Mouse (Mus musculus) thymus, postnatal 36 days (tissue): ENCODE measurements around the gene Adprm.
"Not testable (repeated sequence)": the region's sequence is repeated elsewhere in the genome, so short reads cannot be mapped to it uniquely, and the experiment has no call there.

ENCODE experiments used
- DNase-seq, 2 experiments: peaks; one replicate each; pipeline ENCODE4 v3.0.0; 2022; ENCODE audit warnings: mixed read lengths in 2 of 2

Adprm gene

DNA sequence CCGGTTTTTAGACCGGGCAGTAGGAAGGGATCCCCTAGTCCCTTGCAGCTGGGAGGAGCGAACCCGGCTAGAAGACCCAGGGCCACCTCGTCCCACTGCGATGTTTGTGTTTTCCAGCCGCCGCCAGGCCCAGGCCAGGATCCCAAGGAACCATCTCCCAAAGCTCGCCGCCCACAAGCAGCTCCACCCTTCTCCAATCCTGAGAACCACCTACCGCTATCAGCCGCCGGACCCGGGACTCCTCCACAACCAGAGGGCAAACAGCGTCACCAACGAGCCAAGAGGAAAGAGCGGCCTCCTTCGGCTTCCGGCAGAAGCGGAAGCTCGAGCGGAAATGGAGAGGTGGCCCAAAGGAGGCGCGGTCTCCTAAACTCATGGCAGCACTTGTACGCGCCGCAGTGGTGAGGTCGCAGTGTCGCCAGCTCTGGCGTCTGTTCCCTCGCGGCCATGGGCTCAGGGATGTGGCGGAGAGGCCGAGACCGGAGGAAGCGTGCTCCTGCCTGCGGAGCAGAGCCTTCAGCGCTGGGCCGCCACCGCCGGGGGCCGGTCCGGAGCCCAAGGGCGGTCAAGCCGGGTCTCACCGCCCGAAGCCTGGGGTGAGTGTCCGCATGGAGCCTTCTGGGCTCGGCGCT lies at the start of gene Adprm, which contains the start of gene Sco1:
Gene Adprm, minus strand, starts transcription at position 274 of the 632 bp plus-strand sequence.
Gene Sco1, plus strand, starts transcription at position 350 of the 632 bp plus-strand sequence.
- peak; percentile 80 to 82 for DNase-seq

DNA sequence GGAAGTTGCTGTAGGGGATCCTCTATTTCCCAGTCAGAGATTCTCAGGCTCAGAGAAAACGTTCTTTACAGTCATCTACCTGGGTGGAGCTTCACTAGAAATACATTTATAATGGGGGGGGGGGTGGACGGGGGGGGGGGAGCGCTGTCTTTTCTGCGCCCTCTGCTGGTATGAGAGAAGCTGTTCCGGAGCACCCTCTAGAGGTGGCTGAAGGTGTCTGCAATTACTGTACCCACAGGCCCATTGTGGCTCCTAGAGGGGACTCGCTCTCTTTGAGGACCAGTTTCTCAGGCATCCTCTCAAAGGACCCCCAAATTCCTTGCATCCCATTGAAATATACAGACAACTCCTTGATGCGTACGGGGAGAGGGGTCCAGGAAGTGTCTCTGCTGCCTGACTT lies 49.3 kb upstream of the Adprm start:
- peak; percentile 25 to 32 for DNase-seq

DNA sequence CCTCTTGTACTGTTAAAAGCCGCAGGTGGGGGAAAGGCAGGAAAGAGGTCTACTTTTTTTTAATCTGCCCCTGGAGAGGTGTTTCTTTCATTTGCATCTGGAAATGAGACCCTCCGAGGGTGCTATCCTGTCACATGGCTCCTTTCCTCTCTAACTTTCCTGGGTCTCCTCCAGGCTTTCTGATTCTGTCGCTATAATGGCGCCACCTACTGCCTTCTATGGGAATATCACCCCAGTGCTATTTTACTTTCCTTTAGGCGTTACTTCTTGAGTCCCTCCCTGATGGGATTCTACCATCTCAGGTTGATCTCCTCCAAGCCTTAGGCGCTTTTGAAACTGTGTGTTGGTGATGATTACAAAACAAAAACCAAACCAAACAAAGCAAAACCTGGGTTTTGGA lies 47.8 kb upstream of the Adprm start:
- no peak for DNase-seq

DNA sequence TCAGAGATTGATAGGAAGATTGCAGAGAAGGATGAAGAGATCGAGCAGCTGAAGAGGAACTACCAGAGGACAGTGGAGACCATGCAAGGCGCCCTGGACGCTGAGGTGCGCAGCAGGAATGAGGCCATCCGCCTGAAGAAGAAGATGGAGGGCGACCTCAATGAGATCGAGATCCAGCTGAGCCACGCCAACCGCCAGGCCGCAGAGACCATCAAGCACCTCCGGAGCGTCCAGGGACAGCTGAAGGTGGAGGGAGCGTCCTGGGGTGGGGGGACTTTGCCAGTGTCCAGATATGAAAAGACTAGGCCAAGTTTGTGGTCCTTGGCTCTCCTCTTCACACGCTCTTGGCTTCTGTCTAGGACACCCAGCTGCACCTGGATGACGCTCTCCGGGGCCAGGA lies 46.8 kb upstream of the Adprm start:
- no peak for DNase-seq

DNA sequence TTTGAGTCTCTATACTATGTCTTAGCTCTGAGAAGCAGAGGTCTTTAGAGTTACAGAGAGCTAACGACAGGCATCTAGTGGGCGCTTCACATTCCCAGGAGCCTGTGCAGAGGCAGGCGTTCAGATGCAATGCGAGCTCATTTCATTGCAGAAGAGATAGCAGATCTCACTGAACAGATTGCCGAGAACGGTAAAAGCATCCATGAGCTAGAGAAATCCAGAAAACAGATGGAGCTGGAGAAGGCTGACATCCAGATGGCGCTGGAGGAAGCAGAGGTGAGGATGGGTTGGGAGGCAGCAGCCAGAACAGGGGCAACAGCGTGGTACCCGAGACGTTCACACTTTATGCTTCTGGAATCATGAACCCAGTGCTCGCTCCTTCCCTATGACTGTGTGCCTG lies 46.0 kb upstream of the Adprm start:
- no peak for DNase-seq

DNA sequence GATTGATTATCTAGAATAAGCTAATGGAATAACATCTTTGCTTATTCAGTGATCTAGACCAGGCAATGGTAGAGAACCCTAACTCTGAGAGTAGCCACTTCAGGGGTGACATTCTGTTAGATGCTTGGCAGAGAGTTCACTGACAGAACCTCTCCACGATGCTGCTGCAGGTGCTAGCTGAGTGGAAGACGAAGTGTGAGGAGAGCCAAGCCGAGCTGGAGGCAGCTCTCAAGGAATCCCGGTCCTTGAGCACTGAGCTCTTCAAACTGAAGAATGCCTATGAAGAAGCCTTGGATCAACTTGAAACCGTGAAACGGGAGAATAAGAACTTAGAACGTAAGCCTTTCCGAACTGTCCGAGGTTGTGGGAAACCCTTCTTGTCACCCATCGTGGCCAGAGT lies 45.3 kb upstream of the Adprm start:
- no peak for DNase-seq

DNA sequence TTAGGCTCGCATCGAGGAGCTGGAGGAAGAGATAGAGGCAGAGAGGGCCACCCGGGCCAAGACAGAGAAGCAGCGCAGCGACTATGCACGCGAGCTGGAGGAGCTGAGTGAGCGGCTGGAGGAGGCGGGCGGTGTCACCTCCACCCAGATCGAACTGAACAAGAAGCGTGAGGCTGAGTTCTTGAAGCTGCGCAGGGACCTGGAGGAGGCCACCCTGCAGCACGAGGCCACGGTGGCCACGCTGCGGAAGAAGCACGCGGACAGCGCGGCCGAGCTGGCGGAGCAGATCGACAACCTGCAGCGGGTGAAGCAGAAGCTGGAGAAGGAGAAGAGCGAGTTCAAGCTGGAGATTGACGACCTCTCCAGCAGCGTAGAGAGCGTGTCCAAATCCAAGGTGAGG lies 42.1 kb upstream of the Adprm start:
- DNase-seq, result no peak

DNA sequence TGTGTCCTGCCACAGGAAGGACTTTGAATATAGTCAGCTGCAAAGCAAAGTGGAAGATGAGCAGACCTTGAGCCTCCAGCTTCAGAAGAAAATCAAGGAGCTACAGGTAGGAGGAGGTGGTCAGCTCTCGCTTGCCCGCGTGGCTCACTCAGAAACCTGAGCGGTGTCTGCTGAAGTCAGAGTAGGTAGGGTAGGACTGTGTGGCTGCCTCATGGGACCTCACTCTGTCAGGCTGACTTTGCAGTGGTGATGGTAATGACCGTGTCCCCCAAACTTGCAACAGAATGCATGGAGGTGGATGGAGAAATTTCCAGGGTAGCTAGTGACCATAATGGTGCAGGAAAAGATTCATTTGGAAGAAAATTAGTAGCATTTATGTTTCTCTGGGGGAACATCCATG lies 41.3 kb upstream of the Adprm start:
- DNase-seq, result no peak

DNA sequence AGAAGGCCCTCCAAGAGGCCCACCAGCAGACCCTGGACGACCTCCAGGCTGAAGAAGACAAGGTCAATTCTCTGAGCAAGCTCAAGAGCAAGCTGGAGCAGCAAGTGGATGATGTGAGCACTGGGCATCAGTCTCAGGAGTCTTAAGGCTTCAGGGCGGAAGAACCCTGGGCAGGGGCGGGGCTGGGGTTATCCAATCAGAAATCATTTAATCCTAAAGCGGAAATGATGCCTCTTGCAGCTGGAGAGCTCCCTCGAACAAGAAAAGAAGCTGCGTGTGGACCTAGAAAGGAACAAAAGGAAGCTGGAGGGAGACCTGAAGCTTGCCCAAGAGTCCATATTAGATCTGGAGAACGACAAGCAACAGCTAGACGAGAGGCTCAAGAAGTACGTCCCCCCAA lies 40.8 kb upstream of the Adprm start:
- no peak for DNase-seq

DNA sequence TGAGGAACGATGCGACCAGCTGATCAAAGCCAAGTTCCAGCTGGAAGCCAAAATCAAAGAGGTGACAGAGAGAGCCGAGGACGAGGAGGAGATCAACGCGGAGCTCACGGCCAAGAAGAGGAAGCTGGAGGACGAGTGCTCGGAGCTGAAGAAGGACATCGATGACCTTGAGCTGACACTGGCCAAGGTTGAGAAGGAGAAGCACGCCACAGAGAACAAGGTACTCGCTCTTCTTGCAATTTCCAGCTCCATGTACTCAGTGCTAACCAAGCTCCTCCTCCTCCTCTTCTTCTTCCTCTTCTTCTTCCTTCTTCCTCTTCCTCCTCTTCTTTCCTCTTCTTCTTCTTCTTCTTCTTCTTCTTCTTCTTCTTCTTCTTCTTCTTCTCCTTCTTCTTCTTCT lies 40.0 kb upstream of the Adprm start:
- DNase-seq, result not testable (repeated sequence)

DNA sequence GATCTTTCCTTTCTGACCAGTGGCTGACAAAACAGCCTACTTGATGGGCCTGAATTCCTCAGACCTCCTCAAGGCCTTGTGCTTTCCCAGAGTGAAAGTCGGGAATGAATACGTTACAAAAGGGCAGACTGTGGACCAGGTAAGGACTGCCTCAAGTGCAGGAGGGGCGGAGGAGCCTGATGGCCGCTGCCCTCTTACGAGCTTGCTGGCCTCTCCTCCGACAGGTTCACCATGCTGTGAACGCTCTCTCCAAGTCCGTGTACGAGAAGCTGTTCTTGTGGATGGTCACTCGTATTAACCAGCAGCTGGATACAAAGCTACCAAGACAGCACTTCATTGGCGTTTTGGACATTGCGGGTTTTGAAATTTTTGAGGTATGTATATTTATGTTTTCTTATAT lies 34.8 kb upstream of the Adprm start:
- no peak for DNase-seq

DNA sequence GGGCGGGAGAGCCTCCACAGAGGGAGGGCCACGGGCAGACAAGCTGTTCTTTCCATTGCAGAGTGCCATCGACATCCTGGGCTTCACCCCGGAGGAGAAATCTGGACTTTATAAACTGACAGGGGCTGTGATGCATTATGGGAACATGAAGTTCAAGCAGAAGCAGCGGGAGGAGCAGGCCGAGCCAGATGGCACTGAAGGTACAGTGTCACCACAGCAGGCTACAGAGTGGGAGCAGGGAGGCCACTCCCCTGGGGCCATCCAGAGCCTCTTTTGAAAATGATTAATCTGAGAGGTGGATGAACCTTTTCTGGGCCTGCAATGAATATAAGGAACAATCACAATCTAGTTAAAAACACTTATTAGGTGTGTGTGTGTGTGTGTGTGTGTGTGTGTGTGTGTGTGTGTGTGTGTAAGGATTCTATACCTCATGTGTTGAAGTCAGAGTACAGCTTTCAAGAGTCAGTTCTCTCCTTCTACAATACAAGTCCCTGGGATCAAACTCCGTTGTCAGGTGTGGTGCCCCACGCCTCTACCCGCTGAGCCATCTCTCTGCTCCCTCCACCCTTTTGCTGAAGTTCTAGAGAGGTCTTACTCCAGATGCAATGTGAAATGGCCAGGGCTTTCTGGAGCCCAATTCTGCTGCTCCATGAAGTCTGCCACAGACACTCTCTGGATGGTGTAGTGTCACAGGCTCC lies 34.2 kb upstream of the Adprm start:
- DNase-seq, result no peak

DNA sequence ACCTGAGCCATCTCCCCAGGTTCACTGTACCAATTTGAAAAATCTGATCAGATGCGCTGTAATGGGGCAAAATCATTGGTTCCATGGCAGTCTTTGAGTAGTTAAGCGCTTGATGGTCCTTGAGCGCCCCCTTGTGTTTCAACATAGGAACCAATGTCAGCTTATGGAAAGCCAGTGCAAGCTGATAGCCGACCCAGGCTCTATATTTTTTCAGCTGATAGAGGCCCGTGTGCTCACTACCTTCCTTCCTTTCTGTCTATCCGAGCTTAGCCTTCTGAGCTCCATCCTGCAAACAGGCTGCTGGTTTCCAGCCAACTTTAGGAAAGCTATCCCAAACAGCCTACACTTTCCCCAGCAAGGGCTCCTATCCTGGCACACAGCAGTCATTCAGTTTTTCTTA lies 33.1 kb upstream of the Adprm start:
- peak; percentile 31 to 51 for DNase-seq

DNA sequence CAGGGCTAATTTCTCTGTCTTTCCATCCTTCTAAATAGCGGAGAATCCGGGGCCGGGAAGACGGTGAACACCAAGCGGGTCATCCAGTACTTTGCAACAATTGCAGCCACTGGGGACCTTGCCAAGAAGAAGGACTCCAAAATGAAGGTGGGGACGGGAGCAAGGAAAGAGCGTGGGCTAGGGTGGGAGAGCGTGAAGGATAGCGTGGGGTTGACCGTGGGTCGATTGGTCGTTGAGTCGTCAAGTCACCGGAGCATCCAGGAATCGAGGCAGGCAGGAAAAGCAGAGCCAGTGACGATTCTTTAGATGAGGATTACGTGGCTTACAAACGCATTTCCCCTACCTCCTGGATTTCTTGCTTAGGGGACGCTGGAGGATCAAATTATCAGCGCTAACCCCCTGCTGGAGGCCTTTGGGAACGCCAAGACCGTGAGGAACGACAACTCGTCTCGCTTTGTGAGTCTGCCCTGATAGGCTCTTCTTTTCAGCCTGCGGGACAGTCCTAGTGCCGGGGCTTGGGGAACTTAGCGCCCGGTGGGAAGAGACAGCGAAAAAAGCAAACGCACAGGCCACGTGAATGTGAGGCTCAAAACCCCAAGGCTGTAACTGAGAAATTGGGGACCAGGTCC lies 31.4 kb upstream of the Adprm start:
- DNase-seq, result no peak

DNA sequence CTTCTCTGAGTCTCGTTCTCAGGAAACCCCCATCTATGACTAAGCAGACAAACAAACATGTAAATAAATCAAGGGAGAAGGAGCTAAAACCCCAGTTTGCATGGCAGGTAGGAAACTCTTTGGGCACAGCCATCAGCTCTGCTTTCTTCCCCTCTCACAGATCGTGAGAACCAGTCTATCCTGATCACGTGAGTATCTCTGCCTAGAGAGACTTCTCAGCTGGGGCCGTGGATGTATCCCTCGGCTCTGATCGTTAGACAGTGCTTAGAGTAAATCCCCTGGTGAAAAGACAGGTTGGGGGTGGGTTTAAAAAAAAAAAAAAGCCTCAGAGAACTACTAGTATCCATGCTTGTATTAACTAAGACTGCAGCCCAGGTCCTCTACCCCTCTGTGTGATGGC lies 30.8 kb upstream of the Adprm start:
- DNase-seq, result no peak

DNA sequence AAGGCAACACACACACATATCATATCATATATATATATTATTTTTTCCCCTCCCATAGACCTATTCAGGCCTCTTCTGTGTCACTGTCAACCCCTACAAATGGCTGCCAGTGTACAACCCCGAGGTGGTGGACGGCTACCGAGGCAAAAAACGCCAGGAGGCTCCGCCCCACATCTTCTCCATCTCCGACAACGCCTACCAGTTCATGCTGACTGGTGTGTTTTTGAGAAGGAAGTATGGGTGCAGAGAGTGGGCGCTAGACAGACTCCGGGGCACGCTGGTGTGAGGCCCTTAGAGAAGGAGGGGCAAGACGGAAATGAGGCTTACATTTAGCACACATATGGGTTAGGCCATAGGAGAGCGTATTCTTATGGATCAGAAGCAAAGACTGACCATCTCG lies 30.4 kb upstream of the Adprm start:
- no peak for DNase-seq

DNA sequence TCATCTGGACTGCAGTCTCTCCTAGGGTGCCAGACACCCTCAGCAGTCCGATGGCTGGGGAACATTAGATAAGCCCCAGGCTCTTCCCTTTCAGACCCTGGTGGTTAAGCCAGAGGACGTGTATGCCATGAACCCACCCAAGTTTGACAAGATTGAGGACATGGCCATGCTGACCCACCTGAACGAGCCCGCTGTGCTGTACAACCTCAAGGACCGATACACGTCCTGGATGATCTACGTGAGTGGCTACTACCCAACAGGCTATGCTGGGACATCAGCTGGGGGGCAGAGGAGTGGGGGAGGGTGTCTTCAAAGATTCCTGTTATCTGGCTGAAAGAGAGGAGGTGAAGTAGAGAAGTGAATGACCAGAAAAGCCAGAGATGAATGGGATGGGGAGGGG lies 29.8 kb upstream of the Adprm start:
- no peak for DNase-seq

DNA sequence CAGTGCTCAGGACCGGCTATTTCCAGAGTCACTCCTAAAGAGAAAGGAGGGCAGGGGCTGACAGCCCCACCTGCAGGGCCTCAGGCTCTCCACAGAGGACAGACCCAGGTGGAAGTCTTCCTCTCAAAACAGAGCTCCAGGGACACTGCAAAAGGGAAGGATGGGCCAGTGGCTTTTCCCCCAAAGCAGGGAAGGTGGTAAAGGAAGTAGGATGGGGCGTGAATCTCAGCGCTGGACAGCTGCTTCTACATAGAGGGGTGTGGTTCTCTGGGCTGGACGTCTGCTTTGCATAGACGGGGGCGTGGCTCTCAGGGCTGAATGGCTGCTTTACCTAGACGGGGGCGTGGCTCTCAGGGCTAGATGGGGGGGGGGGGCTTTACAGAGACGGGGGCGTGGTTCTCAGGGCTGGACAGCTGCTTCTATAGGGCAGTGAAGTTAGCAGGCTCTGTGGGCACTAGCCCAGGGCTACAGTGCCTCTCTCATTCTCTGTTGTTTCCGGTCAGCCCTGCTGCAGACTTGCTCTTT lies 28.8 kb upstream of the Adprm start:
- DNase-seq, result no peak

DNA sequence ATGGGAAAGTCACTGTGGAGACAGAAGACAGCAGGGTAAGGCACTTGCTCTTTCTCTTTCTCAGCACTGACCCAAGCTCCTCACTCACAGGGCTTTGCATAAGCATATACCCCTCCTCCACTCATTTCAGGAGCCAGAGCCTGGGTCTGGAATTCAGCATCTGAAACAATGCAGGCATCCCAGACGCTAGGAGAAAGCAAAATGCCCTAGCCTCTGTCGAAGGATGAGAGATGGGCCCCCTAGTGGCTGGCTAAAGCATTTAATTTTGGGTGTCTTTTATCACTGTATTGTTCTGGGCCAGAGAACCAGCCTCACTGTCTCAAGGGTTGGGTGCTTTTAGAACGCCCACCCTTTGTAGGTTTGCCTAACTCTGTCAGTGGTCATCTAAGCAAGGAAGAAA lies 27.8 kb upstream of the Adprm start:
- DNase-seq, result peak in 1 of 2 experiments; percentile 31

DNA sequence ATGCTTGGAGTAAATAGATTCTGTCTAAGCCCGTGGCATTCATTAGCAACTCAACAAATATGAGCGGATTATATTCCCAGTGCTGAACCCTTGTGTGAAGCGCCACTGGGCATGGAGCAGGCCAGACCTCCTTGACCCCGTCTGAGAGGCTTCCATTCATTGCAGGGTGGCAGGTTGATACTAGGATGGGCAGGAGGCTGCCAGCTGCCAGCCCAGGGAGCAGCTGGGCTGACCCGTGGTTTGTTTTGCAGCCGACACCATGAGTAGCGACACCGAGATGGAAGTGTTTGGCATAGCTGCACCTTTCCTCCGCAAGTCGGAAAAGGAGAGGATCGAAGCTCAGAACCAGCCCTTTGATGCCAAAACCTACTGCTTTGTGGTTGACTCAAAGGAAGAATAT lies 27.3 kb upstream of the Adprm start:
- no peak for DNase-seq

DNA sequence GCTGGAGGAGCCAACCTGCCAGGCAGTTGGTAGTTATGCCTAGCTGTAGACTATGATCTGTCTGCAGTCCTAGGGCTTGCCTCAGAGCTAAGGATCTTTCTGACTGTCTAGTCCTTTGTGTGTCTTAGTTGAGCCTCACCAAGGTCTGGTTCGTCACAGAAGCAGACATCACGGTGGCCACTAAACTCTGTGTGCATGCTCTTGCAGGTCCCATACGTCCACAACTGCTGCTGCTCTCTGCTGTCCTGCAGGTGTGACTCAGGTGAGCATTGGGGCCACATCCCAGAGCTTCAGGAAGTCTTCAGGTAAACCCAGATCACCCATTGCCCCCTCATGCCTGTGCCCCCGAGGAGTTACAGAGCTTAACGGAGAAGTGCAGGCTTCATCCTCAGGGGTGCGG lies 26.5 kb upstream of the Adprm start:
- no peak for DNase-seq

DNA sequence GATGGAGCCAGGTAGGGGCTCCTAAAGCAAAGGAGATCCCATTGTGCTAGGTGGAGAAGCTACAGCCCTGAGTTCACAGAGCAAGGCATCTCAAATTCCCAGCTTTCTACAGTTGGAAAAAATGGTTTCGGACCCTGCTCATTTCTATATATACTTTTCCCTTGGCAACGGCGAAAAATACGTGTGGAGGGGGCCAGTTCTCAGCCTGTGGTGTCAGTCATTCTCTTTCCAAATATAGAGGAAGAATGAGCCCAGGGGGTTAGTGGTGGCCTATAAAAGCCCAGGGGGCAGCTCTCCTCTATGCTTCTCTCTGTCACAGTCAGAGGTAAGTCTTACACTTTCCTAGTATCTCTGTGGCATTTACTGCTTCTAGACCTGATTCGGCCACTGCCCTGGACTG lies 25.6 kb upstream of the Adprm start, which contains the start of gene Myh3:
Gene Myh3, plus strand, starts transcription at position 301 of the 400 bp plus-strand sequence.
- no peak for DNase-seq

DNA sequence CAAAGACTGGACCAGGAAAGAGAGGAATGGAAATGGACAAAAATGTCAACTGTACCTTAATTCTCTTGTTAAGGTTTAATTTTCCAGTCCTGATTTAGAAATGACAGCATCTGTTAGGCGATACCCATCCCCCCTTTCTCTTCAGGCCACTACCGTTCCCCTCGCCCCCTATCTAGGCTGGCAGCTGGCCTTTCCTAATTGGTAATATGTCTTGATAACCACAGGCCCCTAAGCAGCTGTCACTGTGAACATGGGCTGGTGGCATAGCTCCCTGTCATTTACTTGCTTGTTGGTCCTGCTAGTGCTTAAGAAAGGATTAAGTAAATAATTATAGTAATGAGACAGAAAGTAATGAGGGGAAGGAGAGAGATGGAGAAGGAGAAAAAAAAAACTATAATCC lies 25.0 kb upstream of the Adprm start:
- no peak for DNase-seq

DNA sequence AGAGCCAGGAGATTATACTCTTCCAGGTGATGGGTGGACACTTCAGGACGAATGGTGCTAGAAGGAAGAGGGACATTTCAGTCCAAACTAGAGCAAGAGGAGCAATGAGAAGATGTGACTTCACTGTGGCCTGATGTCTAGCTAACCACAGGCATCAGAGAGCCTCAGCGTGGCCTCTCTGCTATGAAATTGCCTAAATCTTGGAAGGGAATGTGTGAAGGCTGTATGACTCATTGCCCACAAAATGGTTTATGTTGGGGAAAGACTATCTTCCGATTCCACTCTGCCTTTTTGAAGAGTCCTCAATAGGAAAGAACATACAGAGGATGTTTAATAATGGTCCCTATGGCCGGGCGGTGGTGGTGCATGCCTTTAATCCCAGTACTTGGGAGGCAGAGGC lies 24.4 kb upstream of the Adprm start:
- no peak for DNase-seq
